Mouse (Mus musculus) stomach, embryonic 15.5 days (tissue): ENCODE data around the gene Polr3h. TPM values are rescaled to one million over a fixed set of nuclear protein-coding genes. Genes with fewer than 3 reads are reported as not detected.
A peak's percentile ranks its signal among the peaks of the same experiment; 100 is the strongest.

Source experiments
- ATAC-seq: fragments of 200-750 bp; cut with Nextera tagmentation; 2 replicates; pipeline ENCODE4 v1.8.0; 2017; ENCODE audit warnings: low read depth, moderate number of reproducible peaks, moderate TSS enrichment; ENCODE audit not compliant: insufficient read depth, low FRiP score
- H3K27ac ChIP-seq: fragments of 300-500 bp; sonication (generic); 2 replicates; pipeline ENCODE4 v1.5.1; 2015; ENCODE audit warnings: mild to moderate bottlenecking, inconsistent platforms
- H3K27me3 ChIP-seq: fragments of 300-500 bp; sonication (generic); replicated peaks from 2 replicates; pipeline ENCODE4 v1.6.1; 2015; ENCODE audit warnings: inconsistent platforms
- H3K36me3 ChIP-seq: fragments of 300-500 bp; sonication (generic); 2 replicates; pipeline ENCODE4 v1.6.1; 2015; ENCODE audit warnings: inconsistent platforms
- H3K4me1 ChIP-seq: fragments of 300-500 bp; sonication (generic); 2 replicates; pipeline ENCODE4 v1.6.1; 2015; ENCODE audit warnings: inconsistent platforms
- H3K4me2 ChIP-seq: fragments of 300-500 bp; sonication (generic); 2 replicates; pipeline ENCODE4 v1.6.1; 2015; ENCODE audit warnings: mild to moderate bottlenecking, inconsistent platforms
- H3K4me3 ChIP-seq: fragments of 300-500 bp; sonication (generic); replicated peaks from 2 replicates; pipeline ENCODE4 v1.5.1; 2015; ENCODE audit warnings: inconsistent platforms
- H3K9ac ChIP-seq: fragments of 300-500 bp; sonication (generic); 2 replicates; pipeline ENCODE4 v1.6.1; 2015; ENCODE audit warnings: inconsistent platforms
- H3K9me3 ChIP-seq: fragments of 300-500 bp; sonication (generic); 2 replicates; pipeline ENCODE4 v1.6.1; 2016; ENCODE audit warnings: inconsistent platforms
- WGBS: fragments of 180-500 bp; shearing (Covaris S2); methylation state at CpG from one replicate; pipeline ENCODE4 v1.1.7; 2015; 5-methylcytosine and 5-hydroxymethylcytosine counted together
- polyA plus RNA-seq: library from polyadenylated mRNA; unstranded; fragments of >200 nt; fragmentation: Nextera tagmentation; extraction: Ambion mirVana; gene quantifications from 2 replicates; pipeline ENCODE4 v1.2.1, GENCODE M21; 2015

The Polr3h gene
- polyA plus RNA-seq, 1 experiment from 2014 or later: 58.1 TPM

GRCm38 (mm10) chr15:81943176-81943749, 17.2 kb upstream of the Polr3h start:
- H3K4me2 ChIP-seq: no peak overlapping the region
- H3K9me3 ChIP-seq: no peaks in the 10 kb centered on the region
- H3K4me1 ChIP-seq: peaks cover 3% of the 10 kb centered on the region; the same call in 1 of the 2 replicates
- no peak overlapping the region for H3K4me3 ChIP-seq
- H3K27ac ChIP-seq: no peak overlapping the region
- no peaks in the 10 kb centered on the region for H3K27me3 ChIP-seq
- 27% methylated on average over 9 of the region's 9 CpGs for WGBS
- ATAC-seq: no peak
- H3K9ac ChIP-seq: no peak overlapping the region
- 0 out of 2 replicates have a peak, but pooled peaks cover 4% of the 10 kb centered on the region for H3K36me3 ChIP-seq

GRCm38 (mm10) chr15:81941010-81941409, 15.0 kb upstream of the Polr3h start:
- Histone ChIP-seq H3K4me1 (peaks cover 17% of the 10 kb centered on the region), H3K36me3 (no peaks in the 10 kb centered on the region), H3K4me2 (no peak overlapping the region), H3K27me3 (no peaks in the 10 kb centered on the region), H3K27ac (no peak overlapping the region), H3K9ac (no peak overlapping the region), H3K9me3 (no peaks in the 10 kb centered on the region), H3K4me3 (no peak overlapping the region)
- 92% methylated on average over 2 of the region's 2 CpGs for WGBS
- no peak for ATAC-seq

- Histone ChIP-seq H3K27me3 (no peaks in the 10 kb centered on the region), H3K27ac (no peak overlapping the region), H3K36me3 (no peaks in the 10 kb centered on the region), H3K9ac (no peak overlapping the region), H3K4me2 (no peak overlapping the region), H3K4me1 (peaks cover 17% of the 10 kb centered on the region), H3K4me3 (no peak overlapping the region), H3K9me3 (no peaks in the 10 kb centered on the region)
- no peak for ATAC-seq
- WGBS: 88% methylated on average over 5 of the region's 5 CpGs
Measured at GRCm38 (mm10) chr15:81940219-81940618, 14.2 kb upstream of the Polr3h start.

GRCm38 (mm10) chr15:81939774-81940173, 13.7 kb upstream of the Polr3h start:
- no peaks in the 10 kb centered on the region for H3K9me3 ChIP-seq
- H3K4me1 ChIP-seq: peaks cover 17% of the 10 kb centered on the region
- H3K27ac ChIP-seq: no peak overlapping the region
- WGBS: 76% methylated on average over 4 of the region's 4 CpGs
- H3K27me3 ChIP-seq: no peaks in the 10 kb centered on the region
- no peak for ATAC-seq
- H3K4me2 ChIP-seq: no peak overlapping the region
- H3K36me3 ChIP-seq: no peaks in the 10 kb centered on the region
- H3K9ac ChIP-seq: no peak overlapping the region
- H3K4me3 ChIP-seq: no peak overlapping the region

GRCm38 (mm10) chr15:81939157-81939715, 13.2 kb upstream of the Polr3h start:
- no peak overlapping the region for H3K9ac ChIP-seq
- no peaks in the 10 kb centered on the region for H3K36me3 ChIP-seq
- H3K27me3 ChIP-seq: no peaks in the 10 kb centered on the region
- no peak for ATAC-seq
- H3K27ac ChIP-seq: no peak overlapping the region
- 86% methylated on average over 10 of the region's 10 CpGs for WGBS
- H3K9me3 ChIP-seq: no peaks in the 10 kb centered on the region
- H3K4me3 ChIP-seq: no peak overlapping the region
- peaks cover 17% of the 10 kb centered on the region for H3K4me1 ChIP-seq
- H3K4me2 ChIP-seq: no peak overlapping the region

- no peaks in the 10 kb centered on the region for H3K36me3 ChIP-seq
- no peak for ATAC-seq
- WGBS: 33% methylated on average over 2 of the region's 2 CpGs
- H3K4me2 ChIP-seq: peak overlapping the region; percentile 71
- H3K27me3 ChIP-seq: no peaks in the 10 kb centered on the region
- H3K9ac ChIP-seq: no peak overlapping the region
- no peak overlapping the region for H3K27ac ChIP-seq
- H3K9me3 ChIP-seq: no peaks in the 10 kb centered on the region
- H3K4me1 ChIP-seq: peaks cover 20% of the 10 kb centered on the region
- no peak overlapping the region for H3K4me3 ChIP-seq
Measured at GRCm38 (mm10) chr15:81938246-81938645, 12.2 kb upstream of the Polr3h start.

GRCm38 (mm10) chr15:81937098-81937972, 11.3 kb upstream of the Polr3h start:
- ATAC-seq: peak; percentile 9; the same call in 1 of the 2 replicates
- H3K36me3 ChIP-seq: no peaks in the 10 kb centered on the region
- peak overlapping the region; percentile 74 for H3K27ac ChIP-seq
- H3K4me1 ChIP-seq: peaks cover 28% of the 10 kb centered on the region
- no peaks in the 10 kb centered on the region for H3K9me3 ChIP-seq
- H3K27me3 ChIP-seq: no peaks in the 10 kb centered on the region
- no peak overlapping the region; the same call in 1 of the 2 replicates for H3K9ac ChIP-seq
- peak overlapping the region; percentile 71 for H3K4me2 ChIP-seq
- H3K4me3 ChIP-seq: peak overlapping the region; percentile 50
- WGBS: 13% methylated on average over 19 of the region's 19 CpGs

- no peaks in the 10 kb centered on the region for H3K27me3 ChIP-seq
- H3K4me2 ChIP-seq: peak within 1 kb of the TSS; percentile 71
- H3K27ac ChIP-seq: peak within 1 kb of the TSS; percentile 74
- 3% methylated on average over 12 of the region's 12 CpGs for WGBS
- peaks cover 28% of the 10 kb centered on the region for H3K4me1 ChIP-seq
- ATAC-seq: peak; percentile 57; the same call in 1 of the 2 replicates
- peak within 1 kb of the TSS; percentile 50 for H3K4me3 ChIP-seq
- no peaks in the 10 kb centered on the region for H3K36me3 ChIP-seq
- H3K9me3 ChIP-seq: no peaks in the 10 kb centered on the region
- H3K9ac ChIP-seq: no peak within 1 kb of the TSS; the same call in 1 of the 2 replicates
Measured at GRCm38 (mm10) chr15:81936679-81937078, 10.6 kb upstream of the Polr3h start, which contains the start of gene Csdc2. Gene Csdc2 (plus strand): TSS chr15:81936759.

- Histone ChIP-seq H3K4me2 (peak overlapping the region; percentile 71), H3K27me3 (no peaks in the 10 kb centered on the region), H3K9ac (no peak overlapping the region), H3K36me3 (no peaks in the 10 kb centered on the region), H3K9me3 (no peaks in the 10 kb centered on the region), H3K4me1 (peaks cover 28% of the 10 kb centered on the region), H3K27ac (peak overlapping the region; percentile 74), H3K4me3 (peak overlapping the region; percentile 50)
- 47% methylated on average over 7 of the region's 7 CpGs for WGBS
- ATAC-seq: no peak; the same call in 1 of the 2 replicates
Measured at GRCm38 (mm10) chr15:81935869-81936637, 10.0 kb upstream of the Polr3h start.

GRCm38 (mm10) chr15:81933986-81934385, 7.9 kb upstream of the Polr3h start:
- Histone ChIP-seq H3K36me3 (no peaks in the 10 kb centered on the region), H3K4me2 (no peak overlapping the region), H3K4me3 (no peak overlapping the region), H3K27me3 (no peaks in the 10 kb centered on the region), H3K9ac (no peak overlapping the region), H3K9me3 (no peaks in the 10 kb centered on the region), H3K27ac (no peak overlapping the region), H3K4me1 (peaks cover 28% of the 10 kb centered on the region)
- WGBS: 82% methylated on average over 1 of the region's 1 CpGs
- no peak for ATAC-seq

GRCm38 (mm10) chr15:81932951-81933470, 7.0 kb upstream of the Polr3h start:
- WGBS: 16% methylated on average over 12 of the region's 12 CpGs
- Histone ChIP-seq H3K4me1 (peaks cover 25% of the 10 kb centered on the region), H3K27me3 (no peaks in the 10 kb centered on the region), H3K9ac (no peak overlapping the region), H3K4me2 (peak overlapping the region; percentile 27), H3K4me3 (no peak overlapping the region), H3K36me3 (no peaks in the 10 kb centered on the region), H3K9me3 (no peaks in the 10 kb centered on the region), H3K27ac (no peak overlapping the region)
- no peak for ATAC-seq
